9 mouse cellular contexts compared by ENCODE assay signal in genomic region chr7:67955276-67955675, GRCm38 (mm10). TPM values are rescaled to one million over a fixed set of nuclear protein-coding genes. Genes with fewer than 3 reads are reported as not detected.
DNase-seq lines count a peak whose midpoint lies in the region; ATAC-seq and TF ChIP-seq lines count a peak whose summit lies in the region.
"Had no signal": no experiment of that assay in that cellular context is flagged by ENCODE, and none has a peak within 500 bp of the region (broad histone marks: within the 10 kb centered on the region; RNA-seq: fewer than 3 reads in every experiment).

No protein-coding gene starts in this region.

- H3K27me3 ChIP-seq in heart, postnatal 0 days (ENCODE audit: control insufficient read depth, insufficient read depth, low read length): no peaks in the 10 kb centered on the region
- no peaks in the 10 kb centered on the region for H3K27me3 ChIP-seq in embryonic facial prominence, embryonic 11.5 days (ENCODE audit: control insufficient read depth, insufficient read depth, low read length)
- H3K27me3 ChIP-seq in hindbrain, embryonic 16.5 days (replicated peaks; ENCODE audit: control insufficient read depth, insufficient read depth, low read length): no peaks in the 10 kb centered on the region
- no peaks in the 10 kb centered on the region for H3K27me3 ChIP-seq in midbrain, embryonic 14.5 days (ENCODE audit: control insufficient read depth, insufficient read depth, low read length)

- H3K36me3 ChIP-seq in heart, postnatal 0 days (replicated peaks; ENCODE audit: control insufficient read depth, insufficient read depth, low read length): no peaks in the 10 kb centered on the region
- H3K36me3 ChIP-seq in embryonic facial prominence, embryonic 11.5 days (replicated peaks; ENCODE audit: control insufficient read depth, insufficient read depth, low read depth, low read length): no peaks in the 10 kb centered on the region
- no peaks in the 10 kb centered on the region for H3K36me3 ChIP-seq in hindbrain, embryonic 16.5 days (ENCODE audit: control insufficient read depth, insufficient read depth, low read length)
- no peaks in the 10 kb centered on the region for H3K36me3 ChIP-seq in midbrain, embryonic 14.5 days (ENCODE audit: control insufficient read depth, insufficient read depth, low read length)

- no peak for TF ChIP-seq CTCF in heart, postnatal 0 days (IDR thresholded peaks at IDR 0.05; ENCODE audit: low read depth)

- TF ChIP-seq EP300 in heart, postnatal 0 days (IDR thresholded peaks at IDR 0.05; ENCODE audit: low read depth): no peak

- H3K27ac ChIP-seq in heart, postnatal 0 days (ENCODE audit: low read depth): peak overlapping the region; percentile 100
- no peak overlapping the region for H3K27ac ChIP-seq in embryonic facial prominence, embryonic 11.5 days (replicated peaks; ENCODE audit: low read depth, low read length)
- H3K27ac ChIP-seq in hindbrain, embryonic 16.5 days (ENCODE audit: low read depth, low read length): no peak overlapping the region
- H3K27ac ChIP-seq in midbrain, embryonic 14.5 days (replicated peaks; ENCODE audit: low read depth, low read length): no peak overlapping the region

- 13% methylated on average over 5 of the region's 5 CpGs for WGBS in heart, postnatal 0 days
- WGBS in embryonic facial prominence, embryonic 11.5 days: 36% methylated on average over 5 of the region's 5 CpGs
- WGBS in hindbrain, embryonic 16.5 days: 26% methylated on average over 5 of the region's 5 CpGs
- 26% methylated on average over 5 of the region's 5 CpGs for WGBS in midbrain, embryonic 14.5 days

- no peak for DNase-seq in heart, postnatal 0 days (ENCODE audit: low spot score)
- DNase-seq in heart, adult 8-10 months (ENCODE audit: low spot score): no peak
- no peak for DNase-seq in embryonic facial prominence, embryonic 11.5 days (ENCODE audit: low spot score)
- no peak for DNase-seq in midbrain, embryonic 14.5 days
- no peak for DNase-seq in B cell, adult 2 months
- no peak for DNase-seq in spleen, adult 18-20 months
- no peak for DNase-seq in adrenal gland, adult 2 months
- DNase-seq: gastrocnemius, postnatal 36 days had no signal

- H3K9me3 ChIP-seq in heart, postnatal 0 days (replicated peaks; ENCODE audit: control insufficient read depth, low read length): no peaks in the 10 kb centered on the region
- H3K9me3 ChIP-seq in embryonic facial prominence, embryonic 11.5 days (replicated peaks; ENCODE audit: control insufficient read depth, low read length): no peaks in the 10 kb centered on the region
- H3K9me3 ChIP-seq in hindbrain, embryonic 16.5 days (ENCODE audit: control insufficient read depth, low read length): no peaks in the 10 kb centered on the region
- H3K9me3 ChIP-seq in midbrain, embryonic 14.5 days (ENCODE audit: control insufficient read depth, low read length): no peaks in the 10 kb centered on the region

- H3K4me3 ChIP-seq in heart, postnatal 0 days (ENCODE audit: low read depth, low read length): peak overlapping the region; percentile 99
- H3K4me3 ChIP-seq in embryonic facial prominence, embryonic 11.5 days (ENCODE audit: low read depth, low read length): peak overlapping the region; percentile 98
- H3K4me3 ChIP-seq in hindbrain, embryonic 16.5 days (ENCODE audit: low read length): peak overlapping the region; percentile 92
- H3K4me3 ChIP-seq in midbrain, embryonic 14.5 days (replicated peaks; ENCODE audit: low read depth, low read length): peak overlapping the region; percentile 85

- peak overlapping the region; percentile 78 for H3K4me2 ChIP-seq in heart, postnatal 0 days (ENCODE audit: low read depth, low read length)
- peak overlapping the region; percentile 97 for H3K4me2 ChIP-seq in embryonic facial prominence, embryonic 11.5 days (ENCODE audit: low read depth, low read length)
- peak overlapping the region; percentile 97 for H3K4me2 ChIP-seq in hindbrain, embryonic 16.5 days (ENCODE audit: low read length)
- peak overlapping the region; percentile 99 for H3K4me2 ChIP-seq in midbrain, embryonic 14.5 days (ENCODE audit: low read length)

- ATAC-seq in heart, postnatal 0 days (ENCODE audit: insufficient read depth, low read depth): no peak
- no peak for ATAC-seq in embryonic facial prominence, embryonic 11.5 days (replicated peaks; ENCODE audit: insufficient number of reproducible peaks, low FRiP score, low TSS enrichment, low read depth)
- ATAC-seq in hindbrain, embryonic 16.5 days: no peak
- ATAC-seq in midbrain, embryonic 14.5 days (ENCODE audit: low FRiP score, low TSS enrichment): no peak

- peaks cover 25% of the 10 kb centered on the region for H3K4me1 ChIP-seq in heart, postnatal 0 days (ENCODE audit: control insufficient read depth, insufficient read depth)
- H3K4me1 ChIP-seq in embryonic facial prominence, embryonic 11.5 days (ENCODE audit: control insufficient read depth, insufficient read depth, low read length): no peaks in the 10 kb centered on the region
- H3K4me1 ChIP-seq in hindbrain, embryonic 16.5 days (ENCODE audit: control insufficient read depth, insufficient read depth, low read depth, low read length): peaks cover 25% of the 10 kb centered on the region
- peaks cover 32% of the 10 kb centered on the region for H3K4me1 ChIP-seq in midbrain, embryonic 14.5 days (ENCODE audit: control insufficient read depth, insufficient read depth, low read length)

- peak overlapping the region; percentile 49 for H3K9ac ChIP-seq in heart, postnatal 0 days (replicated peaks; ENCODE audit: low read depth, low read length)
- H3K9ac ChIP-seq in embryonic facial prominence, embryonic 11.5 days (replicated peaks; ENCODE audit: low read length): peak overlapping the region; percentile 89
- peak overlapping the region; percentile 96 for H3K9ac ChIP-seq in hindbrain, embryonic 16.5 days (ENCODE audit: low read depth, low read length)
- peak overlapping the region; percentile 0; the same call in 1 of the 2 replicates for H3K9ac ChIP-seq in midbrain, embryonic 14.5 days (replicated peaks; ENCODE audit: low read length)

RNA-seq across cellular contexts. Expression of gene Igf1r, which starts 2.6 kb away (rescaled TPM):
- total RNA-seq in heart, postnatal 0 days (2014; rRNA removed; ENCODE audit: low replicate concordance): 41.3 and 41.8 TPM in 2 replicates
- polyA plus RNA-seq in heart, postnatal 0 days (2015; fragmentation: Nextera tagmentation; extraction: Ambion mirVana): 8.8 and 9.9 TPM in 2 replicates
- total RNA-seq in heart, adult 8-10 months (2022): 10 to 100 TPM; 10.3 to 17.3 (median 14.4) TPM
- polyA plus RNA-seq in embryonic facial prominence, embryonic 11.5 days (2014; fragmentation: Nextera tagmentation; extraction: Ambion mirVana): 19.4 and 20.2 TPM in 2 replicates
- polyA plus RNA-seq in hindbrain, embryonic 16.5 days (2015; fragmentation: Nextera tagmentation; extraction: Ambion mirVana): 16.4 and 19.3 TPM in 2 replicates
- 25.8 and 34.1 TPM in 2 replicates for polyA plus RNA-seq in midbrain, embryonic 14.5 days (2014; fragmentation: Nextera tagmentation; extraction: Ambion mirVana)
- 10 to 100 TPM; 41.2 to 95.1 TPM for total RNA-seq in adrenal gland, adult 2 months (2021)
- polyA plus RNA-seq in adrenal gland, adult 2 months (2012; rRNA removed): 14.8 and 21.3 TPM in 2 replicates

Comparison
In these comparisons a context has a peak if more than half of its experiments do, and no peak if none do; other contexts are left out.
1. H3K9ac ChIP-seq: peak in every context shown above with its lines; median percentile 96 in hindbrain, embryonic 16.5 days; 89 in embryonic facial prominence, embryonic 11.5 days; 49 in heart, postnatal 0 days; 0 in midbrain, embryonic 14.5 days.